Mouse (Mus musculus) embryonic facial prominence, embryonic 15.5 days (tissue): ENCODE results near the gene Chd9. TPM values are rescaled to one million over a fixed set of nuclear protein-coding genes. Genes with fewer than 3 reads are reported as not detected.

Experiments
- ATAC-seq: fragments of 200-750 bp; cut with Nextera tagmentation; 2 replicates; pipeline ENCODE4 v1.8.0; 2017; ENCODE audit warnings: low read depth, moderate TSS enrichment; ENCODE audit not compliant: insufficient number of reproducible peaks, low FRiP score, low TSS enrichment
- H3K27ac ChIP-seq: fragments of 300-500 bp; sonication (generic); replicated peaks from 2 replicates; pipeline ENCODE4 v1.5.1; 2015; ENCODE audit warnings: mild to moderate bottlenecking, inconsistent platforms
- H3K27me3 ChIP-seq: fragments of 300-500 bp; sonication (generic); 2 replicates; pipeline ENCODE4 v1.6.1; 2015; ENCODE audit warnings: inconsistent platforms
- H3K36me3 ChIP-seq: fragments of 300-500 bp; sonication (generic); 2 replicates; pipeline ENCODE4 v1.6.1; 2015; ENCODE audit warnings: mild to moderate bottlenecking, inconsistent platforms
- H3K4me1 ChIP-seq: fragments of 300-500 bp; sonication (generic); 2 replicates; pipeline ENCODE4 v1.6.1; 2015; ENCODE audit warnings: inconsistent platforms
- H3K4me2 ChIP-seq: fragments of 300-500 bp; sonication (generic); replicated peaks from 2 replicates; pipeline ENCODE4 v1.6.1; 2015; ENCODE audit warnings: mild to moderate bottlenecking, inconsistent platforms
- H3K4me3 ChIP-seq: fragments of 300-500 bp; sonication (generic); replicated peaks from 2 replicates; pipeline ENCODE4 v1.5.1; 2015; ENCODE audit warnings: mild to moderate bottlenecking, inconsistent platforms
- H3K9ac ChIP-seq: fragments of 300-500 bp; sonication (generic); 2 replicates; pipeline ENCODE4 v1.6.1; 2015; ENCODE audit warnings: inconsistent platforms
- H3K9me3 ChIP-seq: fragments of 300-500 bp; sonication (generic); replicated peaks from 2 replicates; pipeline ENCODE4 v1.6.1; 2016; ENCODE audit warnings: inconsistent platforms
- WGBS: fragments of 180-500 bp; shearing (Covaris S2); methylation state at CpG from one replicate; pipeline ENCODE4 v1.1.7; 2015; 5-methylcytosine and 5-hydroxymethylcytosine counted together
- polyA plus RNA-seq: library from polyadenylated mRNA; unstranded; fragments of >200 nt; fragmentation: Nextera tagmentation; extraction: Ambion mirVana; gene quantifications from 2 replicates; pipeline ENCODE4 v1.2.1, GENCODE M21; 2015

Chd9 gene
- polyA plus RNA-seq, 1 experiment from 2014 or later = 139 TPM

- no peaks in the 10 kb centered on the region for H3K36me3 ChIP-seq
- no peak overlapping the region for H3K27ac ChIP-seq
- ATAC-seq = no peak
- H3K4me2 ChIP-seq = no peak overlapping the region
- H3K4me1 ChIP-seq = no peaks in the 10 kb centered on the region
- no peak overlapping the region for H3K4me3 ChIP-seq
- H3K27me3 ChIP-seq = no peaks in the 10 kb centered on the region
- H3K9ac ChIP-seq = no peak overlapping the region
- H3K9me3 ChIP-seq = no peaks in the 10 kb centered on the region
- WGBS = 8% methylated on average over 11 of the region's 11 CpGs
These were observed 5.7 kb upstream of the Chd9 start for GRCm38 (mm10) chr8:90822443-90822842.

GRCm38 (mm10) chr8:90825459-90825871 is 2.7 kb upstream of the Chd9 start:
- Histone ChIP-seq H3K27ac (no peak overlapping the region), H3K36me3 (no peaks in the 10 kb centered on the region), H3K4me3 (no peak overlapping the region), H3K4me1 (peaks cover 20% of the 10 kb centered on the region), H3K9ac (no peak overlapping the region), H3K27me3 (no peaks in the 10 kb centered on the region), H3K9me3 (no peaks in the 10 kb centered on the region), H3K4me2 (no peak overlapping the region)
- 68% methylated on average over 9 of the region's 9 CpGs for WGBS
- no peak for ATAC-seq

- peak overlapping the region; percentile 67 for H3K4me2 ChIP-seq
- H3K4me3 ChIP-seq = peak overlapping the region; percentile 59
- H3K36me3 ChIP-seq = no peaks in the 10 kb centered on the region
- no peaks in the 10 kb centered on the region for H3K27me3 ChIP-seq
- peak overlapping the region; percentile 44; the same call in 1 of the 2 replicates for H3K9ac ChIP-seq
- peaks cover 34% of the 10 kb centered on the region for H3K4me1 ChIP-seq
- no peaks in the 10 kb centered on the region for H3K9me3 ChIP-seq
- H3K27ac ChIP-seq = peak overlapping the region; percentile 84
- WGBS = 1% methylated on average over 11 of the region's 11 CpGs
- peak; percentile 70 for ATAC-seq
These were observed 1.0 kb downstream of the Chd9 start for GRCm38 (mm10) chr8:90828987-90829740.

GRCm38 (mm10) chr8:90829825-90830224 is 1.7 kb downstream of the Chd9 start:
- no peak overlapping the region for H3K9ac ChIP-seq
- peak overlapping the region; percentile 59 for H3K4me3 ChIP-seq
- H3K27me3 ChIP-seq = no peaks in the 10 kb centered on the region
- H3K27ac ChIP-seq = peak overlapping the region; percentile 84; the same call in 1 of the 2 replicates
- H3K36me3 ChIP-seq = no peaks in the 10 kb centered on the region
- ATAC-seq = no peak
- peaks cover 34% of the 10 kb centered on the region for H3K4me1 ChIP-seq
- WGBS = 85% methylated on average over 1 of the region's 1 CpGs
- peak overlapping the region; percentile 67 for H3K4me2 ChIP-seq
- no peaks in the 10 kb centered on the region for H3K9me3 ChIP-seq

- Histone ChIP-seq H3K9ac (no peak overlapping the region), H3K27me3 (no peaks in the 10 kb centered on the region), H3K4me2 (no peak overlapping the region), H3K36me3 (no peaks in the 10 kb centered on the region), H3K4me1 (peaks cover 34% of the 10 kb centered on the region), H3K27ac (no peak overlapping the region), H3K4me3 (no peak overlapping the region), H3K9me3 (no peaks in the 10 kb centered on the region)
- no peak for ATAC-seq
- WGBS = 63% methylated on average over 8 of the region's 8 CpGs
These were observed 2.8 kb downstream of the Chd9 start for GRCm38 (mm10) chr8:90830980-90831379.

GRCm38 (mm10) chr8:90832576-90833289 is 4.6 kb downstream of the Chd9 start:
- no peak overlapping the region for H3K4me2 ChIP-seq
- H3K4me3 ChIP-seq = no peak overlapping the region
- no peak overlapping the region for H3K9ac ChIP-seq
- H3K4me1 ChIP-seq = peaks cover 34% of the 10 kb centered on the region
- no peaks in the 10 kb centered on the region for H3K36me3 ChIP-seq
- no peak for ATAC-seq
- 0 out of 2 replicates have a peak overlapping the region, but pooled peaks have one; percentile 7 for H3K27ac ChIP-seq
- no peaks in the 10 kb centered on the region for H3K9me3 ChIP-seq
- no peaks in the 10 kb centered on the region for H3K27me3 ChIP-seq
- WGBS = 47% methylated on average over 5 of the region's 5 CpGs

GRCm38 (mm10) chr8:90833628-90834320 is 5.6 kb downstream of the Chd9 start:
- 56% methylated on average over 6 of the region's 6 CpGs for WGBS
- Histone ChIP-seq H3K4me2 (no peak overlapping the region), H3K4me1 (peaks cover 26% of the 10 kb centered on the region), H3K36me3 (no peaks in the 10 kb centered on the region), H3K4me3 (no peak overlapping the region), H3K27me3 (no peaks in the 10 kb centered on the region), H3K9me3 (no peaks in the 10 kb centered on the region), H3K9ac (no peak overlapping the region), H3K27ac (no peak overlapping the region)
- ATAC-seq = no peak

DNA sequence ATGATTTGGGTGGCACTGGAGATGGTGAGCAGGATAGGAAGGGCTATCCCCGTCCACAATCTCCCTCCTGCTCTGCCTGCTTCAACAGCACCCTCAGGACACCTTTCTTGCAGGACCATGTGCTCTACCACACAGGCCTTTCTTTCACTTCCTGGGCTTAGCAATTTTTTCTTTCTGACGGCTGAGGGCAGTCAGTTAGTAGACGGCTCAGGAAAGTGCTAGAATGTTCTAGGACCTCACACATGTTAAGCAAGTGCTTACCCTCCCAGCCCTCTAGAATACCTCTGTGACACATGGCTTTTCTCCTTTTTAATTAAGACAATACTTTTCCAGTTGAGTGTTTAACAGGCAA is 6.1 kb downstream of the Chd9 start:
- H3K4me3 ChIP-seq = no peak overlapping the region
- no peak for ATAC-seq
- no peaks in the 10 kb centered on the region for H3K36me3 ChIP-seq
- H3K4me2 ChIP-seq = no peak overlapping the region
- H3K4me1 ChIP-seq = peaks cover 23% of the 10 kb centered on the region
- H3K9me3 ChIP-seq = no peaks in the 10 kb centered on the region
- H3K9ac ChIP-seq = no peak overlapping the region
- no peak overlapping the region for H3K27ac ChIP-seq
- WGBS = 57% methylated on average over 3 of the region's 3 CpGs
- no peaks in the 10 kb centered on the region for H3K27me3 ChIP-seq

- H3K4me1 ChIP-seq = peaks cover 19% of the 10 kb centered on the region
- H3K4me3 ChIP-seq = no peak overlapping the region
- no peak for ATAC-seq
- H3K9ac ChIP-seq = no peak overlapping the region
- no peaks in the 10 kb centered on the region for H3K9me3 ChIP-seq
- WGBS = 85% methylated on average over 6 of the region's 6 CpGs
- no peaks in the 10 kb centered on the region for H3K36me3 ChIP-seq
- no peak overlapping the region for H3K27ac ChIP-seq
- H3K4me2 ChIP-seq = no peak overlapping the region
- no peaks in the 10 kb centered on the region for H3K27me3 ChIP-seq
These were observed 9.3 kb downstream of the Chd9 start for GRCm38 (mm10) chr8:90837440-90837839.

DNA sequence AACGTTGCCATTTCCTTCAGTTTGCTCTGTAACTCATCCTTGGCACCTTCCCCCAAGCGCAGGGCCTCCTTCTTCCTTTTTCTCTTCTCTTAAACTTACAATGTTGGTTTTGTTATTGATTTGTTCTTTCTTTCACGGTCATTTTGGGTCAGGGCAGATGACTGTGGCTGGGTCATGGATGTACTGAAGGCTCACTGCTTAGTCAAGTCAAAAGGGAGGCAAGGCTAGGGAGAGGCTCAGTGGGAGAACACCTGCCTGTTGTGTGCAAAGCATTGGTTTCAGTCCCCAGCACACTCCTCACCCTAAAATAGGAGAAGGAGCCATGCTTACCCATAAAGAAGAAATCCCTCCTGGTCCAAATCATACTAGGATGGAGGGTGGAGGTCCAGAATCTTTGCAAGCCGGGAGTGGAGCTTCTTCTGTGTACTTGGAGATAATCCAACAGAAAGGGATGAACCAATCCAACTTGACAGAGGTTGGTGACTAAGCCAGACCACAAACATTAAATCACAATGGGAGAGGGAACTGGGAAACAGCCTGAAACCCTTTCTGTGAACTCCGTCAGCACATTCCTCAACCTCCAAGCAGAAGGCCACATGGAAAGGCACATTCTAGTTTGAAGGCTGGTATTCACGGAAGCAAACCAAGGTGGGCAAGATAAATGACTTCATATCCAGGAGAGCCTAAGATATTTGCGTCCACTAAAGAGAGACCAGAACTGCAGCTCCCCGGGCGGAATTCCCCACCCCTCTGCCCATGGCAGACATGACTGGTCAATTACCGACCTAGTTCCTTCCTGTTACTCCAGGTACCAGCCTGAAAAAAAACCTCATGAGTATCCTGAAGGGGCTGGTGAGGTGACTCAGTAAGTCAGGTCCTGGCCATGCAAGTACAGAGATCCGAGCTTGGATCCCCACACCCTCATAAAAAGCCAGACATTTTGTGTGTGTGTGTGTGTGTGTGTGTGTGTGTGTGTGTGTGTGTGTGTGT is 11.9 kb downstream of the Chd9 start:
- WGBS = 55% methylated on average over 11 of the region's 11 CpGs
- Histone ChIP-seq H3K27me3 (no peaks in the 10 kb centered on the region), H3K9ac (no peak overlapping the region), H3K27ac (peak overlapping the region; percentile 65), H3K36me3 (no peaks in the 10 kb centered on the region), H3K9me3 (no peaks in the 10 kb centered on the region), H3K4me1 (peaks cover 19% of the 10 kb centered on the region), H3K4me3 (no peak overlapping the region), H3K4me2 (no peak overlapping the region)
- no peak for ATAC-seq
